Mouse (Mus musculus): ENCODE measurements around the gene Nhlh1.

Gene Nhlh1

GRCm38 (mm10) chr1:172057491-172057921, at the start of gene Nhlh1:
TSS of gene Nhlh1 (minus strand) at chr1:172057573.
- no peak for DNase-seq

GRCm38 (mm10) chr1:172105101-172105500, 47.7 kb upstream of the Nhlh1 start:
- no peak for DNase-seq

GRCm38 (mm10) chr1:172103619-172104018, 46.2 kb upstream of the Nhlh1 start:
- no peak for DNase-seq

- DNase-seq, result peak; percentile 20
Observed at GRCm38 (mm10) chr1:172099325-172100033, 42.1 kb upstream of the Nhlh1 start.

- no peak for DNase-seq
Observed at GRCm38 (mm10) chr1:172095202-172095601, 37.8 kb upstream of the Nhlh1 start.

GRCm38 (mm10) chr1:172094295-172094694, 36.9 kb upstream of the Nhlh1 start:
- no peak for DNase-seq

- no peak for DNase-seq
Observed at GRCm38 (mm10) chr1:172093522-172093921, 36.1 kb upstream of the Nhlh1 start.

GRCm38 (mm10) chr1:172082899-172083445, 25.6 kb upstream of the Nhlh1 start:
- DNase-seq, result no peak

- DNase-seq, result peak; percentile 90
Observed at GRCm38 (mm10) chr1:172082101-172082898, 24.9 kb upstream of the Nhlh1 start, which contains the start of the genes Copa and Ncstn. TSS of gene Copa (plus strand) at chr1:172082529. TSS of gene Ncstn (minus strand) at chr1:172082795.

GRCm38 (mm10) chr1:172077981-172078380, 20.6 kb upstream of the Nhlh1 start:
- DNase-seq, result no peak

GRCm38 (mm10) chr1:172072604-172073003, 15.2 kb upstream of the Nhlh1 start:
- no peak for DNase-seq

GRCm38 (mm10) chr1:172071556-172071955, 14.2 kb upstream of the Nhlh1 start:
- no peak for DNase-seq

- no peak for DNase-seq
Observed at GRCm38 (mm10) chr1:172070227-172070626, 12.9 kb upstream of the Nhlh1 start.

- DNase-seq, result no peak
Observed at GRCm38 (mm10) chr1:172064613-172065141, 7.3 kb upstream of the Nhlh1 start.

- DNase-seq, result no peak
Observed at GRCm38 (mm10) chr1:172063291-172064023, 6.1 kb upstream of the Nhlh1 start.

- DNase-seq, result no peak
Observed at GRCm38 (mm10) chr1:172062101-172062500, 4.7 kb upstream of the Nhlh1 start.

- no peak for DNase-seq
Observed at GRCm38 (mm10) chr1:172061217-172061616, 3.8 kb upstream of the Nhlh1 start.

GRCm38 (mm10) chr1:172060659-172061058, 3.3 kb upstream of the Nhlh1 start:
- no peak for DNase-seq

GRCm38 (mm10) chr1:172058874-172059273, 1.5 kb upstream of the Nhlh1 start:
- DNase-seq, result no peak

GRCm38 (mm10) chr1:172058321-172058720, 948 bp upstream of the Nhlh1 start:
- no peak for DNase-seq

GRCm38 (mm10) chr1:172056251-172056650, 1.1 kb downstream of the Nhlh1 start:
- no peak for DNase-seq

GRCm38 (mm10) chr1:172053541-172054440, 3.6 kb downstream of the Nhlh1 start:
- peak; percentile 10 for DNase-seq
